Mouse (Mus musculus) hindbrain, postnatal 0 days (tissue): Measurements from ENCODE around the gene Prkaca. TPM values are rescaled to one million over a fixed set of nuclear protein-coding genes. Genes with fewer than 3 reads are reported as not detected.

ENCODE experiments used
- ATAC-seq: fragments of 200-750 bp; cut with Nextera tagmentation; 2 replicates; pipeline ENCODE4 v1.8.0; 2017; ENCODE audit warnings: mild to moderate bottlenecking, moderate TSS enrichment, moderate library complexity
- DNase-seq: peaks from one replicate; pipeline ENCODE4 v3.0.0-alpha.2; 2015; ENCODE audit warnings: low spot score
- H3K27ac ChIP-seq: fragments of 300-500 bp; sonication (generic); 2 replicates; pipeline ENCODE4 v1.5.1; 2014; ENCODE audit warnings: mild to moderate bottlenecking
- H3K27me3 ChIP-seq: fragments of 300-500 bp; sonication (generic); 2 replicates; pipeline ENCODE4 v1.6.1; 2014; ENCODE audit warnings: low read length, mixed read lengths; ENCODE audit not compliant: insufficient read depth
- H3K36me3 ChIP-seq: fragments of 300-500 bp; sonication (generic); 2 replicates; pipeline ENCODE4 v1.6.1; 2014; ENCODE audit warnings: low read length, mixed read lengths; ENCODE audit not compliant: insufficient read depth
- H3K4me1 ChIP-seq: fragments of 300-500 bp; sonication (generic); 2 replicates; pipeline ENCODE4 v1.6.1; 2014; ENCODE audit warnings: antibody characterized with exemption, low read length, mixed read lengths; ENCODE audit not compliant: insufficient read depth
- H3K4me2 ChIP-seq: fragments of 300-500 bp; sonication (generic); 2 replicates; pipeline ENCODE4 v1.6.1; 2014; ENCODE audit warnings: low read depth, mild to moderate bottlenecking, low read length, moderate library complexity, mixed read lengths
- H3K4me3 ChIP-seq: fragments of 300-500 bp; sonication (generic); 2 replicates; pipeline ENCODE4 v1.5.1; 2014; ENCODE audit warnings: low read length
- H3K9ac ChIP-seq: fragments of 300-500 bp; sonication (generic); replicated peaks from 2 replicates; pipeline ENCODE4 v1.6.1; 2014; ENCODE audit warnings: mild to moderate bottlenecking, low read length, moderate library complexity, mixed read lengths
- H3K9me3 ChIP-seq: fragments of 300-500 bp; sonication (generic); 2 replicates; pipeline ENCODE4 v1.6.1; 2016; ENCODE audit warnings: low read length, mixed read lengths
- CTCF ChIP-seq: IDR thresholded peaks from 2 replicates; pipeline ENCODE4 v1.5.1; 2016; ENCODE audit warnings: antibody characterized with exemption, control low read depth, low read depth
- WGBS: fragments of 180-500 bp; shearing (Covaris S2); extraction: QIAGEN DNeasy Blood & Tissue Kit; methylation state at CpG from one replicate; pipeline ENCODE4 v1.1.7; 2014; 5-methylcytosine and 5-hydroxymethylcytosine counted together
- polyA plus RNA-seq: library from polyadenylated mRNA; unstranded; fragments of >200 nt; fragmentation: Nextera tagmentation; extraction: Ambion mirVana; gene quantifications from 2 replicates; pipeline ENCODE4 v1.2.1, GENCODE M21; 2015
- total RNA-seq: library from RNA; depleted of rRNA; stranded (reverse); fragments of >200 nt; gene quantifications from 2 replicates; pipeline ENCODE4 v1.2.3, GENCODE M21; 2014

Prkaca gene
- total and polyA plus RNA-seq, 2 experiments from 2014 or later: 213 to 268 TPM

DNA sequence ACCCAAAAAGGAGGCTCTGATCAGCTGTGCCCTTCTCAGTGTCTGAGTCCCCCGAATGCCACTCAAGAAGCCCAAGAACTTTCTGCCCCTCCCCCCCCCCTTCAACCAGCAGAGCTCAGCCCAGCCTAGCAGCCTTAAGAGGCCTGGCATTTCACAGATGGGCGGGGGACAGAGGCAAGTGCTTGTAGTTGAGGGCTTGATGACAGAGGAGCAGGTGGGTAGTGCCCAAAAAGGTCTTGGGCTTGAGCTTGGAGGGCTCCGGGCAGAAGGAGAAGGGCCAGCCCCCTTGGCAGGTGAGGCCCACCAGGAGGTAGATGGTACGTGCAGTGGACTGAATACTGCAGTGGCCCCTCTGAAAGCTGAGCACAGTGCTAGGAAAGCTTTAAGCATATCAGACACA is 1.7 kb downstream of the Prkaca start:
- TF ChIP-seq CTCF: no peak
- ATAC-seq (no peak), DNase-seq (no peak)
- Histone ChIP-seq H3K9me3 (no peaks in the 10 kb centered on the region), H3K36me3 (no peaks in the 10 kb centered on the region), H3K9ac (peak overlapping the region; percentile 95; the same call in 1 of the 2 replicates), H3K4me3 (peak overlapping the region; percentile 92; the same call in 1 of the 2 replicates), H3K27ac (no peak overlapping the region), H3K4me1 (peaks cover 24% of the 10 kb centered on the region), H3K27me3 (no peaks in the 10 kb centered on the region), H3K4me2 (peak overlapping the region; percentile 93)
- 81% methylated on average over 4 of the region's 4 CpGs for WGBS

DNA sequence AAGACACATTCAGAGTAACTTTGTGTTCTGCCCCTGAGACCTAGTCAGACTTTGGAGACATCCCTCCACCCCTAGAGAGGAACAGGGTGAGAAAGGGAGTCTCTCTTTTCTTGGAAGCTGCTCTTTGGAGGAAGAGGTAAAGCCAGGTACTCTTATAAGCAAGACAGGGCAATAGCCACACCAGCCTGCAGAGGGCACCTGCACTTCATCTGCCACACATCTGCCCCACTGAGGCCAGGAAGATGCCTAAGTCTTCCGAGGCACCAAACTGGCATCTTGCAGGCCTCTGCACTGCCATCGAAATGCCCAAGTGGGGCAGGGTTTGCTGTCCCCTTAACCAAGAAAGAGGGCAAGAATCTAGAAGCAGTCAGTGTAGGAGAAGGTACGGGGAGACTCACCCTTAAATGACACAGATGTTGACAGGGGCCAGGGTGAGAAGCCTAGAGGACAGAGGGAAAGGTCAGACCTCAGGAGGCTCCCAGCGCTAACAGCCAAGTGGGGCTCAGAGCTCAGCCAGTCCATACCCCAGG is 3.4 kb downstream of the Prkaca start:
- 83% methylated on average over 4 of the region's 4 CpGs for WGBS
- H3K4me3 ChIP-seq: no peak overlapping the region
- TF ChIP-seq CTCF: peak; percentile 38; the same call in 1 of the 2 replicates
- ATAC-seq (no peak), DNase-seq (no peak)
- H3K27me3 ChIP-seq: no peaks in the 10 kb centered on the region
- H3K4me2 ChIP-seq: no peak overlapping the region
- H3K9me3 ChIP-seq: no peaks in the 10 kb centered on the region
- H3K9ac ChIP-seq: no peak overlapping the region
- H3K4me1 ChIP-seq: peaks cover 24% of the 10 kb centered on the region
- no peak overlapping the region for H3K27ac ChIP-seq
- H3K36me3 ChIP-seq: peaks cover 8% of the 10 kb centered on the region

DNA sequence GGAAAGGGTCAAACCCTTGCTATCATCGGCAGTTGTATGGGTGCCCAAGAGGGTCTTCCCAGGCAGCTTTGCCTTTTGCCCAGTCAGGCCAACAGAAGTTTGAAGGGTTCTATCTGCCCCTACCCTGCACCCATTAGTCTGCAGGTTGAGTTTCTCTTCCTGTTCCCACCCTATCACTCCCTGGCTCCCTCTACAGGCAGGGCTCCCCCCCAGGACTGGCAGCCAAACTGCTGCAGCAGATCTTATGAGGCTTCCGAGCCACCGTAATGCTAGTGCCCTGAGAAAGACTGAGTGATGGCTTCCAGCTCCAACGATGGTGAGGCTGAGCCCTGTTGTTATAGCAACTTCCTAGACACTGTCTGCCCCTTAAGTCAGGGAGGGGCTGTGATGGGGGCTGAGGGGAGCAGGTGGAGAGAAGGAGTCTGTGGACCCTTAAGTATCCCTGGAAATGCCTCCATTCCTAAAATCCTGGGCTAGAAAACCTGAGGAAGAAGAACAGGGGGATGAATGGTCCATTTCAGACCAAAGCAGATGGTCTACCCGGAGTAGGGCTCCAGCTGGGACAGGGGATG is 4.1 kb downstream of the Prkaca start:
- H3K4me2 ChIP-seq: no peak overlapping the region
- TF ChIP-seq CTCF: no peak; the same call in 1 of the 2 replicates
- no peaks in the 10 kb centered on the region for H3K27me3 ChIP-seq
- no peak for DNase-seq
- H3K4me3 ChIP-seq: no peak overlapping the region
- peaks cover 15% of the 10 kb centered on the region for H3K36me3 ChIP-seq
- H3K9me3 ChIP-seq: no peaks in the 10 kb centered on the region
- H3K4me1 ChIP-seq: peaks cover 20% of the 10 kb centered on the region
- ATAC-seq: no peak
- 69% methylated on average over 5 of the region's 5 CpGs for whole genome bisulfite sequencing
- H3K9ac ChIP-seq: 0 out of 2 replicates have a peak overlapping the region, but pooled peaks have one; percentile 9
- H3K27ac ChIP-seq: no peak overlapping the region

DNA sequence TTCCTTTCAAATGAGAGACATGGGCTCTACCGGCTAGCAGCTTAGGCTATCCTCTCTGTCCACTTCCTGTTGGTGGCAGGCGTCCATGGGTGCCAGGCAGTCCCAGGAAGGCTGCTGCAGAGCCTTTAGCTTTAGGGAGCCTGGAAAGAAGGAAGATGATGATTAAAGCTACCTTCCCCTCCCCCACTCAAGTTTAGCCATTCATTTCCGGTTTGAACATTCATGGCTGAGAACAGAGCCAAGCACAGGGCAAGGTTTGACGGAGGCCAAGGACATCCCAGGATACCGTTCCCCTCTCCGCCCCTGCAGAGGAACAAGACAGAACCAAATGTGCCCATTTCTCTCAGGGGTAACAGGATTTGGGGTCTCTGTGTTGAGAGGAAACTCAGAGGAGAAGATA is 4.9 kb downstream of the Prkaca start:
- Histone ChIP-seq H3K27ac (no peak overlapping the region), H3K36me3 (peaks cover 19% of the 10 kb centered on the region), H3K4me3 (no peak overlapping the region), H3K27me3 (no peaks in the 10 kb centered on the region), H3K9ac (0 out of 2 replicates have a peak overlapping the region, but pooled peaks have one; percentile 9), H3K4me2 (peak overlapping the region; percentile 10; the same call in 1 of the 2 replicates), H3K4me1 (peaks cover 19% of the 10 kb centered on the region), H3K9me3 (no peaks in the 10 kb centered on the region)
- 47% methylated on average over 6 of the region's 6 CpGs for WGBS
- no peak for TF ChIP-seq CTCF
- DNase-seq: no peak
- ATAC-seq: no peak

DNA sequence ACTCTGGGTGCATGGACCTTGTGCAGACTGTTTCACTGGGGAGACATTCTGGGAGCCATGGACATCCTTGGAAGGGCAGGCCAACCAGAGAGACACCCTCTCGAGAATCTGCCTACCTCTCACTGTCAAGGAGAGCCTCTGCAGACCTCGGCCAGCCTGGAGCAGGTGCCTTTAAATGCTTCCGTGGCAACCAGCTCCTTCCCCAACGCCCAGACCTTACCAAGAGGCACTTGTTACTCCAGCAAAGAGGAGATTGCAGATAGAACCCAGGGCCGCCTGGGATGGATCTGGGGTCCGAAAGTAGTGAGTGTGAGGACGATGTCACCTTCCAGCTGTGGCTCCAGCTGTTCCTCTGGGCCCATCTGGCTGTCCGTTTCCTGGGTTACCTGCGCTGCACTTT is 5.4 kb downstream of the Prkaca start:
- no peak overlapping the region for H3K4me2 ChIP-seq
- no peak overlapping the region for H3K27ac ChIP-seq
- H3K27me3 ChIP-seq: no peaks in the 10 kb centered on the region
- no peak for DNase-seq
- no peaks in the 10 kb centered on the region for H3K9me3 ChIP-seq
- no peak overlapping the region for H3K4me3 ChIP-seq
- TF ChIP-seq CTCF: no peak
- H3K36me3 ChIP-seq: peaks cover 19% of the 10 kb centered on the region
- 69% methylated on average over 9 of the region's 9 CpGs for WGBS
- ATAC-seq: no peak
- peaks cover 19% of the 10 kb centered on the region for H3K4me1 ChIP-seq
- H3K9ac ChIP-seq: no peak overlapping the region

DNA sequence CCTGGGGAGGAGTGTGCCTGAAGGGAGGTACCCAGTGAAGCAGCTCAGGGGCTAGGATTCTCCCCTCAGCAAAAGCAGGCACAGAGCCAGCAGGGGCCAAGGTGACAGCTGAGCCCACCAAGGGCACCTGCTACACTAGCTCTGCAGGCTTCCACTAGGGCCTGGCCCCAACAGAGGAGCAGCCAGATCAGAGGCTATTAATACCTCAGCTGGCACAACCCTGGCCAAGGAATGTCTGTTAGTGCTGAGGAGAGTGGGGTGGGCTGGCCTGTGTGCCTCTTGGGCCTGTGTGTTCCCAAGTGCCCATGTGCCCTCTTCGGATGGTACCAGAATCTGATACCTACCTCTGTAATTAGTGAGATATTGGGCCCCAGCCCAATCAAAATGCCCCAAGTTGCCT is 7.5 kb downstream of the Prkaca start:
- peaks cover 34% of the 10 kb centered on the region for H3K36me3 ChIP-seq
- H3K27ac ChIP-seq: no peak overlapping the region
- no peak for DNase-seq
- no peaks in the 10 kb centered on the region for H3K27me3 ChIP-seq
- H3K9me3 ChIP-seq: no peaks in the 10 kb centered on the region
- H3K4me3 ChIP-seq: no peak overlapping the region
- H3K4me2 ChIP-seq: no peak overlapping the region
- TF ChIP-seq CTCF: no peak
- ATAC-seq: no peak
- peaks cover 6% of the 10 kb centered on the region; the same call in 1 of the 2 replicates for H3K4me1 ChIP-seq
- WGBS: 63% methylated on average over 1 of the region's 1 CpGs
- no peak overlapping the region for H3K9ac ChIP-seq

DNA sequence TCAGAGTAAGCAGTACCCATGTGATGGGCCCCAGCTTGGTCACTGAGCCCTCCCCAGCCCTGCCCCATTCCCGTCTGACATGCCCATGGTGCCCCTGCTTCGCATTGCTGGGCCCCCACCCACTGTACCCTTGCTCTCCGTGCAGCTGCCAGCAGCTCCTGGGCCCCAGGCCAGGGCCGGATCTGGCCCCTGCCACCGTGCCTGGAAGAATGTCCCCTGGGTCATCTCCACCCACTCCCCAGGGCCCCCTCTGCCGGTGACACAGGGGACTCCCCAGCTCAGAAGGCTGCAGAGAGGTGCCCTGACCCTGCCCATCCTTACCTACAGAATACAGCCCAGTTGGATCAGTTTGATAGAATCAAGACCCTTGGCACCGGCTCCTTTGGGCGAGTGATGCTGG is 8.1 kb downstream of the Prkaca start:
- Histone ChIP-seq H3K9me3 (no peaks in the 10 kb centered on the region), H3K36me3 (peaks cover 37% of the 10 kb centered on the region), H3K27me3 (no peaks in the 10 kb centered on the region), H3K9ac (no peak overlapping the region), H3K4me3 (no peak overlapping the region), H3K27ac (no peak overlapping the region), H3K4me2 (no peak overlapping the region), H3K4me1 (peaks cover 6% of the 10 kb centered on the region; the same call in 1 of the 2 replicates)
- 65% methylated on average over 8 of the region's 8 CpGs for WGBS
- ATAC-seq: no peak
- TF ChIP-seq CTCF: no peak
- no peak for DNase-seq
